Mouse (Mus musculus): ENCODE data around the gene Stpg3. TPM values are rescaled to one million over a fixed set of nuclear protein-coding genes. Genes with fewer than 3 reads are reported as not detected.
A peak's percentile ranks its signal among the peaks of the same experiment; 100 is the strongest.
"Not testable (repeated sequence)": the region's sequence is repeated elsewhere in the genome, so short reads cannot be mapped to it uniquely, and the experiment has no call there.

The Stpg3 gene
- not detected in 2 replicates for polyA plus RNA-seq (2015; fragmentation: Nextera tagmentation; extraction: Ambion mirVana)

DNA sequence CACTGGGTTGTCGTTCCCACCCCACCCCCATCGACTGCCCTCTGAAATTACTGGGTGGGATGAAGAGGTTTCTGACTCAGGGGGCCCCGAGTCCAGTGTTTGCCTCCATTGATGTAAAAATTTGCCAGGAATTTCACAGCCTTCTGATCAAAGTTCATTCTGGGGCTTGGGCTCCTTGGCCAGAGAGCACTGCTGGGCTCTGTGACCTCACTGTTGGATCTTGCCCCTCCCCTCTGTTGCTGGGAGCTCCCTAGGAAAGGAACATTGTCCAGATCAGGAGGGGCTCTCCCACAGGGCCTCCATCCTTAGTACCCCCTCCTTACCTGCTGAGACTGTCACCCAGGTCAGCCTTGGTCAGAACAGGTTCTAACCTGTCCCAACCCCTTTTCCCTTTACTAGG is at the start of gene Stpg3:
Gene Stpg3 (minus strand): TSS at position 194 of the 400 bp plus-strand sequence.
- Histone ChIP-seq H3K27me3 (ENCODE audit: control insufficient read depth, insufficient read depth, low read depth, low read length) (no peaks in the 10 kb centered on the region), H3K9ac (ENCODE audit: low read depth, low read length) (no peak within 1 kb of the TSS), H3K4me1 (ENCODE audit: control insufficient read depth, insufficient read depth, low read length) (peaks cover 16% of the 10 kb centered on the region), H3K27ac (ENCODE audit: low read length) (no peak within 1 kb of the TSS), H3K4me2 (ENCODE audit: low read length) (no peak within 1 kb of the TSS), H3K4me3 (ENCODE audit: low read depth, low read length) (no peak within 1 kb of the TSS), H3K9me3 (replicated peaks; ENCODE audit: control insufficient read depth, low read length, poor library complexity, severe bottlenecking) (no peaks in the 10 kb centered on the region), H3K36me3 (ENCODE audit: control insufficient read depth, insufficient read depth, low read length) (no peaks in the 10 kb centered on the region)
- WGBS, result 67% methylated on average over 3 of the region's 3 CpGs
- ATAC-seq, result no peak

DNA sequence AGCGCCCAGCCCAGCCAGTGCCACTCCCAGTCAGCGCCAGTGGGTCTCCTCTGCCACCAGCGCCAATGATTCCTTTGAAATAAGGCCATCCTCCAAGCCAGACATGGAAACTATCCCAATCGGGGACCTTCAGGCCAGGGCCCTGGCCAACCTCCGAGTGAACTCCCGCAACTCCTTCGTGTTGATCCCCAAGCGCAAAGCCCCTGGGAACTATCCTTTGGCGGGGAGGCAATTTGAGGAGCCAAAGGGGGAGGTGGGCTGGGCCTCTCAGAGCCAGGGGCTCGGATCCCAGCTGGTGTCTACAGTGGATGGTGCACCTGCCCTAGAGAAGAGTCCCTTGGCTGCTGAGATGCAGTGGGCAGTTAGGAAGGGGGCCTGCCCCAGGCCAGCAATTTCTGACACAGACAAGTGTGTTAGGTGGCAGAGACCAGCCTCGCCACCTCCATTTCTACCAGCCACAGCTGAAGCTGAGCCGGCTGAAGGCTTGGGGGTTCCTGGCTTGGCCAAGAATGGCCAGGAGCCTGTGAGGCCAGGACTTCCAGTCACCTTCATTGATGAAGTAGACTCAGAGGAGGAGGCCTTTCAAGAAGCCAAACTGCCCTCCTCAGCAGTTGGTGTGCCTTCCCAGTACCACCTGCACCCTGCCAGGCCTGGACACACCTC is 49.3 kb upstream of the Stpg3 start:
- WGBS, result 18% methylated on average over 12 of the region's 12 CpGs

DNA sequence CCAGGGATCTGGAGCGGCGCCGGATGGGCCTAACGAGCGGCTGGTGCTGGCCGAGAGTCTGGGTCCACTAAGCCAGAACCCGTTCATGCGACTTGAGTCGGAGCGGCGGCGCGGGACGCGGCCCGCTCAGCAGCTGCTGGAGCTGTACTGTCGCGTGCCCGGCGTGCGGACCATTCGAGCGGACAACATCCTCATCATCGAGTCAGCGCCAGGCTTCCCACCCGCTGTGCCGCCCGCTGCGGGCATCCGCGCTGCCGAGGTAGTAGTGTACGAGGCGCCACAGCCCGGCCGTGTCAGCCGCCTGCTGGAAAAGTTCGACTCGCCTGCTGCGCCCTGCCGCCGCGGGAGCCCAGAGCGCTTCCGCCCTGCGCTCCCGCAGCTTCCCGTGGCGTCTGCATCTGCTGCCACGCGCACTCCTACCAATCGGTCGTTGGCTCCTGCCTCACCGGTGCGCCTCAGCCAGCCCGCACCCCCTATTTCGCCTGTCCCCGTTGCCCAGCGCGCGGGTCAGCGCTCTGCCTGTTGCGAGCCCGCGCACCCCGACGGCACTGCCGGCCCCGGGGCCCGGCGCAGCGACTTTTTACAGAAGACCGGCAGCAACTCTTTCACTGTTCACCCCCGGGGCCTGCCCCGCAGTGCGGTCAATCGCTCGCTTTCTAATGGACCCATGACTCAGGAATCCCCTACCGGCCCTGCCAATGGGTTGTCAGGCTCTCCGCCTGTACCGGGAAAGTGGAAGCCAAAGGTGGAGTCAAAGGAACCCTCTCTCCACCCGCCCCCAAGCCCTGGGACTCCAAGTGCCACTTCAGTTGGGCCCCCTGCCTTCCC is 48.6 kb upstream of the Stpg3 start:
- Histone ChIP-seq H3K36me3 (ENCODE audit: control insufficient read depth, insufficient read depth, low read length) (no peaks in the 10 kb centered on the region), H3K27ac (ENCODE audit: low read length) (peak overlapping the region; percentile 78), H3K27me3 (ENCODE audit: control insufficient read depth, insufficient read depth, low read depth, low read length) (peaks cover 6% of the 10 kb centered on the region), H3K4me1 (ENCODE audit: control insufficient read depth, insufficient read depth, low read length) (peaks cover 50% of the 10 kb centered on the region), H3K9ac (ENCODE audit: low read depth, low read length) (peak overlapping the region; percentile 81), H3K4me3 (ENCODE audit: low read depth, low read length) (peak overlapping the region; percentile 85), H3K9me3 (replicated peaks; ENCODE audit: control insufficient read depth, low read length, poor library complexity, severe bottlenecking) (no peaks in the 10 kb centered on the region), H3K4me2 (ENCODE audit: low read length) (peak overlapping the region; percentile 100)
- under 1% methylated on average over 78 of the region's 82 CpGs for WGBS
- ATAC-seq, result peak; percentile 52

More for the DNA sequence above, 49.3 kb upstream of the Stpg3 start:
- H3K4me3 ChIP-seq (ENCODE audit: low read depth, low read length), result peak overlapping the region; percentile 85
- peaks cover 6% of the 10 kb centered on the region for H3K27me3 ChIP-seq (ENCODE audit: control insufficient read depth, insufficient read depth, low read depth, low read length)
- no peaks in the 10 kb centered on the region for H3K9me3 ChIP-seq (replicated peaks; ENCODE audit: control insufficient read depth, low read length, poor library complexity, severe bottlenecking)
- no peaks in the 10 kb centered on the region for H3K36me3 ChIP-seq (ENCODE audit: control insufficient read depth, insufficient read depth, low read length)
- H3K4me2 ChIP-seq (ENCODE audit: low read length), result peak overlapping the region; percentile 100
- no peak for ATAC-seq
- peak overlapping the region; percentile 81 for H3K9ac ChIP-seq (ENCODE audit: low read depth, low read length)
- H3K4me1 ChIP-seq (ENCODE audit: control insufficient read depth, insufficient read depth, low read length), result peaks cover 50% of the 10 kb centered on the region
- no peak overlapping the region for H3K27ac ChIP-seq (ENCODE audit: low read length)

DNA sequence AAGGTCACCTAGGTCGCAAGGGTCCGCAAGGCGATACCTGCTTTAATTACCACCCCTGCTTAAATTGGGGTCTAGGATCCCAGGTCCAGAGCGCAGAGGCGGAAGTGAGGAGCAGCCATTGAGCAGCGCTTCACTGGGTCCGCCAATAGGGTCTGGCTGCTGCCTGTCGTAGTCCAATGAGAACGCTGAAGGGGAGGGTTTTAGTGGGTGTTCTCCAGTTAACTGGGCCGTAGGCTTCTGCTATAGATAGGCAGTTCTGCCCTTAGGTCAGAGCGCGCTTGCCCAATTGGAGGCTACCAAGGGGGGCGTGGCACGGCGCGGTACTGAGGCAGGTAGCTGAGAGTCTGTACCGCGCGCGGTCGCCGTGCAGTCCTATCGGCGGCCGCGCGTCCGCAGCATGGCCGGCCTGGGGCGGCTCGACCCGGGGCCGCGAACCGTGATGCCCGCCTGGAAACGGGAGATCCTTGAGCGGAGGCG is 47.9 kb upstream of the Stpg3 start, which contains the start of gene Tprn:
Gene Tprn (plus strand): TSS at position 328 of the 477 bp plus-strand sequence.
- Histone ChIP-seq H3K4me2 (ENCODE audit: low read length) (peak within 1 kb of the TSS; percentile 100), H3K36me3 (ENCODE audit: control insufficient read depth, insufficient read depth, low read length) (no peaks in the 10 kb centered on the region), H3K9ac (ENCODE audit: low read depth, low read length) (peak within 1 kb of the TSS; percentile 81), H3K4me3 (ENCODE audit: low read depth, low read length) (peak within 1 kb of the TSS; percentile 85), H3K4me1 (ENCODE audit: control insufficient read depth, insufficient read depth, low read length) (peaks cover 52% of the 10 kb centered on the region), H3K27me3 (ENCODE audit: control insufficient read depth, insufficient read depth, low read depth, low read length) (peaks cover 6% of the 10 kb centered on the region), H3K27ac (ENCODE audit: low read length) (peak within 1 kb of the TSS; percentile 78), H3K9me3 (replicated peaks; ENCODE audit: control insufficient read depth, low read length, poor library complexity, severe bottlenecking) (no peaks in the 10 kb centered on the region)
- ATAC-seq, result peak; percentile 99
- under 1% methylated on average over 39 of the region's 39 CpGs for WGBS

DNA sequence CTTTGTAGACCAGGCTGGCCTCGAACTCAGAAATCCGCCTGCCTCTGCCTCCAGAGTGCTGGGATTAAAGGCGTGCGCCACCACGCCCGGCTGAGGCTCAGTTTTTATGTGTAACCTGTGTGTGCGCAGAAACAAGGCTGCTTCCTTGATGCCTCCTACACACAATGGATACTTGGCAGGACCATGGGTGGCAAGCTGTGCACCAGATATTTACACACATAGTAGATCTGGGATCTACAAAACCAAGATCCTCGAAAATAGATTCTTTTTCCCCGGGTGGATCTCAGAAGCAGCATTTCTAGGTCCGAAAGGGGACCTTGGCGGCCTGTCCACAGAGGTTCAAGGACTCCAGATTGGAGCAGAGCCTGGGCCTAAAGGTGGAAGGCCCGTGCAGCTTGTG is 47.4 kb upstream of the Stpg3 start:
- Histone ChIP-seq H3K9ac (ENCODE audit: low read depth, low read length) (peak overlapping the region; percentile 71), H3K4me2 (ENCODE audit: low read length) (peak overlapping the region; percentile 64), H3K27ac (ENCODE audit: low read length) (peak overlapping the region; percentile 69), H3K4me3 (ENCODE audit: low read depth, low read length) (peak overlapping the region; percentile 85), H3K9me3 (replicated peaks; ENCODE audit: control insufficient read depth, low read length, poor library complexity, severe bottlenecking) (no peaks in the 10 kb centered on the region), H3K36me3 (ENCODE audit: control insufficient read depth, insufficient read depth, low read length) (no peaks in the 10 kb centered on the region), H3K4me1 (ENCODE audit: control insufficient read depth, insufficient read depth, low read length) (peaks cover 51% of the 10 kb centered on the region), H3K27me3 (ENCODE audit: control insufficient read depth, insufficient read depth, low read depth, low read length) (peaks cover 6% of the 10 kb centered on the region)
- ATAC-seq, result peak; percentile 4
- 43% methylated on average over 11 of the region's 12 CpGs for WGBS

DNA sequence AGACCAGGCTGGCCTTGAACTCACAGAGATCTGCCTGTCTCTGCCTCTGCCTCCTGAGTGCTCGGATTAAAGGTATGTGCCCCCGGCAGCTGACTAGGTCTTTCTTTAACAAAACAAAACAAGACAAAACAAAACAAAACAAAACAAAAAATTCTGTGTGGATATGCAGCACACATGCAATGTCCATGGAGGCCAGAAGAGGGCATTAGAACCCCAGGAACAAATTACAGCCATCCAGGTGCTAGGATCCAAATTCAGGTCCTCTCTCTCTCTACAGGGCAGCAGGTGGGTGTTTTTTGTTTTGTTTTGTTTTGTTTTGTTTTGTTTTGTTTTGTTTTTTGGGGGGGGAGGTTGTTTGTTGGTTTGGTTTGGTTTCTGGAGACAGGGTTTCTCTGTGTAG is 44.5 kb upstream of the Stpg3 start:
- no peak overlapping the region for H3K9ac ChIP-seq (ENCODE audit: low read depth, low read length)
- no peaks in the 10 kb centered on the region for H3K36me3 ChIP-seq (ENCODE audit: control insufficient read depth, insufficient read depth, low read length)
- H3K27ac ChIP-seq (ENCODE audit: low read length), result no peak overlapping the region
- H3K27me3 ChIP-seq (ENCODE audit: control insufficient read depth, insufficient read depth, low read depth, low read length), result peaks cover under 1% of the 10 kb centered on the region
- H3K4me2 ChIP-seq (ENCODE audit: low read length), result no peak overlapping the region
- peaks cover 36% of the 10 kb centered on the region for H3K4me1 ChIP-seq (ENCODE audit: control insufficient read depth, insufficient read depth, low read length)
- no peaks in the 10 kb centered on the region for H3K9me3 ChIP-seq (replicated peaks; ENCODE audit: control insufficient read depth, low read length, poor library complexity, severe bottlenecking)
- WGBS, result 44% methylated on average over 2 of the region's 2 CpGs
- no peak for ATAC-seq
- no peak overlapping the region for H3K4me3 ChIP-seq (ENCODE audit: low read depth, low read length)

DNA sequence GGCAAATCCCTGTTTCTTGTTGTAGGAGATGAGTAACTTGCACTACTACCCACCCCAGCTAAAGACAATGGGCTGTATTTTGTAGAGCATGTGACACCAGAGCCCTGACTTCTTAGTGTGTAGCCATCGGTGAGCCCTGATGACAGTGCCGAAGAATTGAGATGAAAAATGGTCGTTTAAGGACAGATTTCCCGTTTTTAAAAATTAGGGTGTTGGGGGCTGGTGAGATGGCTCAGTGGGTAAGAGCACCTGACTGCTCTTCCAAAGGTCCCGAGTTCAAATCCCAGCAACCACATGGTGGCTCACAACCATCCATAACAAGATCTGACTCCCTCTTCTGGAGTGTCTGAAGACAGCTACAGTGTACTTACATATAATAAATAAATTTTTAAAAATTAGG is 42.8 kb upstream of the Stpg3 start:
- not testable (repeated sequence) for ATAC-seq; H3K9me3 ChIP-seq (replicated peaks; ENCODE audit: control insufficient read depth, low read length, poor library complexity, severe bottlenecking); H3K4me3 ChIP-seq (ENCODE audit: low read depth, low read length); H3K9ac ChIP-seq (ENCODE audit: low read depth, low read length); H3K27ac ChIP-seq (ENCODE audit: low read length); H3K36me3 ChIP-seq (ENCODE audit: control insufficient read depth, insufficient read depth, low read length); H3K4me2 ChIP-seq (ENCODE audit: low read length); H3K27me3 ChIP-seq (ENCODE audit: control insufficient read depth, insufficient read depth, low read depth, low read length)
- H3K4me1 ChIP-seq (ENCODE audit: control insufficient read depth, insufficient read depth, low read length), result peaks cover 27% of the 10 kb centered on the region
- WGBS, result 90% methylated on average over 5 of the region's 5 CpGs

DNA sequence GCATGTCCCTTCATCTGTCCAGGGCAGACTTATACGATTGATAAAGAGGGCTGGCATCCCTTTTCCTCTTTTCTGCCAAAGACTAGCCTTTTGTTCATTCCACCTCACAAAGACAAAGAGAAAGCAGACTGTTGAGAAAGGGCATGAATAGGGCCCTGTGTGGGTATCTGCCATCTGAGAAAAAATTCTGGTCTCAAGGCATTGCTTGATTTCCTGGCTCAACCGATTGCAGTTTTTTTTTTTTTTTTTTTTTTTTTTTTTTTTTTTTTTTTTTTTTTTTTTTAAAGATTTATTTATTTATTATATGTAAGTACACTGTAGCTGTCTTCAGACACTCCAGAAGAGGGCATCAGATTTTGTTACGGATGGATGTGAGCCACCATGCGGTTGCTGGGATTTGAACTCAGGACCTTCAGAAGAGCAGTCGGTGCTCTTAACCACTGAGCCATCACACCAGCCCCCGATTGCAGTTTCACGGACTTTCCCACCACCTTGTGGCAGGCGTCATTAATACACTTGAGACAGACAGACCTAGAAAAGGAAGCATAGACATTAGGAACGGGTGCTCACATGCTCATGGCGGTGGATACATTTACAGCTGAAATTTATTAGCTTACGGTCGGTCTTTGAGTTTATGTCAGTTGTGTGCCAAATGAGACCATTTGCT is 42.1 kb upstream of the Stpg3 start:
- not testable (repeated sequence) for H3K9ac ChIP-seq (ENCODE audit: low read depth, low read length); H3K27ac ChIP-seq (ENCODE audit: low read length); ATAC-seq; H3K9me3 ChIP-seq (replicated peaks; ENCODE audit: control insufficient read depth, low read length, poor library complexity, severe bottlenecking); H3K27me3 ChIP-seq (ENCODE audit: control insufficient read depth, insufficient read depth, low read depth, low read length); H3K36me3 ChIP-seq (ENCODE audit: control insufficient read depth, insufficient read depth, low read length)
- WGBS, result 54% methylated on average over 10 of the region's 12 CpGs
- H3K4me1 ChIP-seq (ENCODE audit: control insufficient read depth, insufficient read depth, low read length), result peaks cover 23% of the 10 kb centered on the region
- peak overlapping the region; percentile 99 for H3K4me2 ChIP-seq (ENCODE audit: low read length)
- peak overlapping the region; percentile 97 for H3K4me3 ChIP-seq (ENCODE audit: low read depth, low read length)

All from midbrain, embryonic 16.5 days (tissue).